Mouse (Mus musculus) CH12.LX (cell line): Measurements from ENCODE around the gene Pptc7. TPM values are rescaled to one million over a fixed set of nuclear protein-coding genes. Genes with fewer than 3 reads are reported as not detected.

Experiments used
- DNase-seq: peaks from one replicate; pipeline ENCODE4 v3.0.0-alpha.2; 2013; ENCODE audit errors: extremely low read depth
- H3K27ac ChIP-seq: 2 replicates; pipeline ENCODE4 v1.5.1; 2012; ENCODE audit warnings: low read depth, mild to moderate bottlenecking, control low read depth, moderate library complexity; ENCODE audit not compliant: insufficient read depth
- H3K27me3 ChIP-seq: replicated peaks from 2 replicates; pipeline ENCODE3; 2012; ENCODE audit warnings: inconsistent platforms
- H3K36me3 ChIP-seq, 2 experiments: replicated peaks in 1 of 2; 2 replicates each; pipeline versions ENCODE3 to v1.6.1; 2012; ENCODE audit warnings: inconsistent platforms in 1 of 2, low read length in 1 of 2, mild to moderate bottlenecking in 1 of 2, mixed read lengths in 1 of 2, moderate library complexity in 1 of 2; ENCODE audit not compliant: control insufficient read depth in 1 of 2, insufficient read depth in 1 of 2
- H3K4me1 ChIP-seq, 2 experiments: 2 replicates each; pipeline ENCODE4 v1.6.1; 2012; ENCODE audit warnings: inconsistent platforms in 1 of 2, moderate library complexity in 1 of 2; ENCODE audit not compliant: insufficient read depth in 2 of 2, control insufficient read depth in 1 of 2
- H3K4me2 ChIP-seq: 2 replicates; pipeline ENCODE4 v1.6.1; 2012; ENCODE audit warnings: low read depth, mild to moderate bottlenecking, control low read depth; ENCODE audit not compliant: poor library complexity, insufficient read depth, severe bottlenecking
- H3K4me3 ChIP-seq, 3 experiments: fragments of 150-350 bp in 1 of 3; sonication (generic) in 1 of 3; replicated peaks in 1 of 3; 2 replicates each; pipeline versions ENCODE3 to v1.5.1; 2011 to 2012; ENCODE audit warnings: low read depth in 2 of 3, low read length in 2 of 3, mild to moderate bottlenecking in 2 of 3, moderate library complexity in 2 of 3, control low read depth in 1 of 3, improper control_type of control experiment in 1 of 3, inconsistent platforms in 1 of 3, mixed read lengths in 1 of 3; ENCODE audit not compliant: poor library complexity in 1 of 3
- H3K79me2 ChIP-seq: replicated peaks from 2 replicates; pipeline ENCODE4 v1.6.1; 2012; ENCODE audit warnings: mild to moderate bottlenecking, moderate library complexity; ENCODE audit not compliant: control insufficient read depth, poor library complexity, insufficient read depth, severe bottlenecking; ENCODE audit errors: extremely low read depth
- H3K9ac ChIP-seq: 2 replicates; pipeline ENCODE4 v1.6.1; 2012; ENCODE audit warnings: low read depth, mild to moderate bottlenecking, control low read depth, moderate library complexity; ENCODE audit not compliant: insufficient read depth
- H3K9me3 ChIP-seq: replicated peaks from 2 replicates; pipeline ENCODE3; 2012; ENCODE audit warnings: low read length, inconsistent platforms, mixed read lengths
- BHLHE40 ChIP-seq: IDR thresholded peaks from 2 replicates; pipeline ENCODE4 v1.6.1; 2011; ENCODE audit warnings: mild to moderate bottlenecking, low read depth, low read length, improper control_type of control experiment
- CHD1 ChIP-seq: IDR thresholded peaks from 2 replicates; pipeline ENCODE4 v1.6.1; 2012; ENCODE audit warnings: low read depth, low read length, improper control_type of control experiment, inconsistent platforms
- CHD2 ChIP-seq: IDR thresholded peaks from 2 replicates; pipeline ENCODE4 v1.6.1; 2011; ENCODE audit warnings: low read length, improper control_type of control experiment
- CTCF ChIP-seq, 2 experiments: IDR thresholded peaks in 1 of 2; conservative IDR thresholded peaks in 1 of 2; 2 replicates each; pipeline ENCODE4 v1.5.1; 2011 to 2012; ENCODE audit warnings: low read depth in 2 of 2, low read length in 2 of 2, improper control_type of control experiment in 1 of 2, inconsistent platforms in 1 of 2, mild to moderate bottlenecking in 1 of 2, moderate library complexity in 1 of 2
- E2F4 ChIP-seq: IDR thresholded peaks from 2 replicates; pipeline ENCODE4 v1.6.1; 2011; ENCODE audit warnings: low read depth, low read length, improper control_type of control experiment; ENCODE audit not compliant: insufficient replicate concordance
- ELF1 ChIP-seq: IDR thresholded peaks from 2 replicates; pipeline ENCODE4 v1.6.1; 2014; ENCODE audit warnings: low read depth, mild to moderate bottlenecking, inconsistent platforms, low read length, improper control_type of control experiment
- EP300 ChIP-seq: IDR thresholded peaks from 2 replicates; pipeline ENCODE4 v1.6.1; 2011; ENCODE audit warnings: low read length, improper control_type of control experiment
- ETS1 ChIP-seq: conservative IDR thresholded peaks from 2 replicates; pipeline ENCODE4 v1.6.1; 2012; ENCODE audit warnings: low read depth, mild to moderate bottlenecking, inconsistent platforms, low read length, improper control_type of control experiment, moderate library complexity
- JUN ChIP-seq: IDR thresholded peaks from 2 replicates; pipeline ENCODE4 v1.6.1; 2011; ENCODE audit warnings: low read depth, mild to moderate bottlenecking, low read length, improper control_type of control experiment, moderate library complexity; ENCODE audit not compliant: insufficient read depth
- JUND ChIP-seq: conservative IDR thresholded peaks from 2 replicates; pipeline ENCODE4 v1.6.1; 2011; ENCODE audit warnings: low read depth, low read length, improper control_type of control experiment
- KAT2A ChIP-seq: IDR thresholded peaks from 2 replicates; pipeline ENCODE4 v1.6.1; 2012; ENCODE audit warnings: low read length, improper control_type of control experiment, inconsistent platforms; ENCODE audit not compliant: insufficient replicate concordance
- MAFK ChIP-seq: IDR thresholded peaks from 2 replicates; pipeline ENCODE4 v1.6.1; 2011; ENCODE audit warnings: low read length, improper control_type of control experiment; ENCODE audit not compliant: insufficient replicate concordance
- MAZ ChIP-seq: IDR thresholded peaks from 2 replicates; pipeline ENCODE4 v1.6.1; 2012; ENCODE audit warnings: low read depth, mild to moderate bottlenecking, inconsistent platforms, low read length, improper control_type of control experiment, moderate library complexity
- MEF2A ChIP-seq: IDR thresholded peaks from 2 replicates; pipeline ENCODE4 v1.6.1; 2014; ENCODE audit warnings: low read depth, mild to moderate bottlenecking, inconsistent platforms, low read length, improper control_type of control experiment, borderline replicate concordance
- NRF1 ChIP-seq: IDR thresholded peaks from 2 replicates; pipeline ENCODE4 v1.6.1; 2014; ENCODE audit warnings: low read depth, mild to moderate bottlenecking, inconsistent platforms, low read length, improper control_type of control experiment, moderate library complexity
- PAX5 ChIP-seq: IDR thresholded peaks from 2 replicates; pipeline ENCODE4 v1.6.1; 2012; ENCODE audit warnings: low read length, inconsistent platforms, mixed read lengths
- POLR2A ChIP-seq: IDR thresholded peaks from 2 replicates; pipeline ENCODE4 v1.6.1; 2011; ENCODE audit warnings: low read depth, mild to moderate bottlenecking, improper control_type of control experiment, low read length
- RAD21 ChIP-seq: IDR thresholded peaks from 2 replicates; pipeline ENCODE4 v1.6.1; 2011; ENCODE audit warnings: low read depth, mild to moderate bottlenecking, low read length, improper control_type of control experiment, moderate library complexity
- RCOR1 ChIP-seq: conservative IDR thresholded peaks from 2 replicates; pipeline ENCODE4 v1.6.1; 2012; ENCODE audit warnings: low read depth, mild to moderate bottlenecking, inconsistent platforms, low read length, improper control_type of control experiment
- SIN3A ChIP-seq: IDR thresholded peaks from 2 replicates; pipeline ENCODE4 v1.6.1; 2012; ENCODE audit warnings: low read length, improper control_type of control experiment, inconsistent platforms
- USF1 ChIP-seq: IDR thresholded peaks from 2 replicates; pipeline ENCODE4 v1.6.1; 2014; ENCODE audit warnings: low read depth, mild to moderate bottlenecking, inconsistent platforms, low read length, improper control_type of control experiment
- USF2 ChIP-seq: conservative IDR thresholded peaks from 2 replicates; pipeline ENCODE4 v1.6.1; 2011; ENCODE audit warnings: low read depth, low read length, improper control_type of control experiment
- ZC3H11A ChIP-seq: IDR thresholded peaks from 2 replicates; pipeline ENCODE4 v1.6.1; 2012; ENCODE audit warnings: low read depth, mild to moderate bottlenecking, inconsistent platforms, low read length, improper control_type of control experiment
- ZKSCAN1 ChIP-seq: IDR thresholded peaks from 2 replicates; pipeline ENCODE4 v1.6.1; 2012; ENCODE audit warnings: low read depth, inconsistent platforms, low read length, improper control_type of control experiment, borderline replicate concordance
- ZMIZ1 ChIP-seq: IDR thresholded peaks from 2 replicates; pipeline ENCODE4 v1.6.1; 2012; ENCODE audit warnings: low read depth, mild to moderate bottlenecking, inconsistent platforms, low read length, improper control_type of control experiment
- dilution Hi-C: fragments of 300-500 bp; cut with MboI; formaldehyde crosslinking; loops from 2 replicates; pipeline ENCODE4 v1.14.3; 2020; ENCODE audit warnings: low sequenced_read_pairs; ENCODE audit not compliant: extremely low pct_unique_long_range_greater_than_20kb, extremely low pct_ligation_motif_present
- in situ Hi-C: fragments of 300-500 bp; cut with MboI; formaldehyde crosslinking; loops from 3 replicates; pipeline ENCODE4 v1.14.3; 2019; ENCODE audit warnings: low sequenced_read_pairs, low pct_ligation_motif_present, low pct_unique_long_range_greater_than_20kb, mixed read lengths
- polyA plus RNA-seq: library from polyadenylated mRNA; unstranded; fragments of >175 nt; gene quantifications from 2 replicates; pipeline ENCODE4 v1.2.1, GENCODE M21; 2012; ENCODE audit warnings: low read depth; ENCODE audit not compliant: insufficient read length
- total RNA-seq, 2 experiments: library from RNA; depleted of rRNA; stranded (reverse); fragments of 300-350 nt in 1 of 2; fragments of >200 nt in 1 of 2; gene quantifications; 2 replicates each; pipeline ENCODE4 v1.2.3; 2012 to 2014

Gene Pptc7
- total and polyA plus RNA-seq, 3 experiments = 17.1 to 25.9 (median 23.6) TPM

DNA sequence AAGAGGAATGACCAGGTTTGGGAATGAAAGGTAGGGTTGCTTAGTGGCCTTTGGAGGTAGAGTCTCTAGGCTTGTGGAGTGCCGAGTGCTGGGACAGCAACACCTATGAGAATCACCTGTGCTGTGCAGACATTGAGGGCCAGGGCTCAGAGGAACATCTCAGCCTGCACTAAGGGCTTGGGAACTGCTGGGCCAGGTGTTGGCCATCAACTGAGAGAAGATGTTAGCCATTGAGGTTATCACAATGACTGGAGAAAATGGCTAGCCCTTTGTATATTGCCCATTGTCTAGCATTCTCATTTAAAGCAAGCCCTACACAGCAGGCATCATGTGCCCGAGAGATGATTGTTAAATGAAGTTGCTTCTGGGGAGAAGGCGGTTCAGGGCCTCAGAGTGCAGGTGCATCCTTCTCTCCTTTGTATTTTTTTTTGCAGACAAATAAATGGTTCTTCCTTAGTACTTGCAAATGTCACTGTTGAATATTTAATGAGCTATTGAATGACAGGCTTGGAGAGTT is 10.1 kb downstream of the Pptc7 start:
- Histone ChIP-seq H3K4me3 (no peak overlapping the region), H3K9me3 (no peaks in the 10 kb centered on the region), H3K36me3 (peaks cover 13 to 75% of the 10 kb centered on the region in 2 experiments), H3K4me1 (peaks cover 11 to 50% of the 10 kb centered on the region in 2 experiments), H3K27ac (no peak overlapping the region), H3K9ac (no peak overlapping the region), H3K4me2 (no peak overlapping the region), H3K27me3 (no peaks in the 10 kb centered on the region), H3K79me2 (peaks cover 72% of the 10 kb centered on the region)
- no peak for DNase-seq
- dilution Hi-C loops = no loop called here
- in situ Hi-C loops = no loop called here
- no peak for TF ChIP-seq SIN3A
- TF ChIP-seq CHD1 = no peak
- TF ChIP-seq JUND = no peak
- no peak for TF ChIP-seq ZKSCAN1
- no peak for TF ChIP-seq CHD2
- no peak for TF ChIP-seq MAZ
- TF ChIP-seq ELF1 = no peak
- TF ChIP-seq RCOR1 = no peak
- TF ChIP-seq PAX5 = no peak
- no peak for TF ChIP-seq USF2
- no peak for TF ChIP-seq CTCF (conservative IDR thresholded peaks at IDR 0.05 in 1 of 2, IDR thresholded peaks at IDR 0.05 in 1 of 2; ENCODE audit: low read depth in 2 of 2, low read length in 2 of 2)
- no peak for TF ChIP-seq RAD21
- TF ChIP-seq USF1 = no peak
- no peak for TF ChIP-seq EP300

DNA sequence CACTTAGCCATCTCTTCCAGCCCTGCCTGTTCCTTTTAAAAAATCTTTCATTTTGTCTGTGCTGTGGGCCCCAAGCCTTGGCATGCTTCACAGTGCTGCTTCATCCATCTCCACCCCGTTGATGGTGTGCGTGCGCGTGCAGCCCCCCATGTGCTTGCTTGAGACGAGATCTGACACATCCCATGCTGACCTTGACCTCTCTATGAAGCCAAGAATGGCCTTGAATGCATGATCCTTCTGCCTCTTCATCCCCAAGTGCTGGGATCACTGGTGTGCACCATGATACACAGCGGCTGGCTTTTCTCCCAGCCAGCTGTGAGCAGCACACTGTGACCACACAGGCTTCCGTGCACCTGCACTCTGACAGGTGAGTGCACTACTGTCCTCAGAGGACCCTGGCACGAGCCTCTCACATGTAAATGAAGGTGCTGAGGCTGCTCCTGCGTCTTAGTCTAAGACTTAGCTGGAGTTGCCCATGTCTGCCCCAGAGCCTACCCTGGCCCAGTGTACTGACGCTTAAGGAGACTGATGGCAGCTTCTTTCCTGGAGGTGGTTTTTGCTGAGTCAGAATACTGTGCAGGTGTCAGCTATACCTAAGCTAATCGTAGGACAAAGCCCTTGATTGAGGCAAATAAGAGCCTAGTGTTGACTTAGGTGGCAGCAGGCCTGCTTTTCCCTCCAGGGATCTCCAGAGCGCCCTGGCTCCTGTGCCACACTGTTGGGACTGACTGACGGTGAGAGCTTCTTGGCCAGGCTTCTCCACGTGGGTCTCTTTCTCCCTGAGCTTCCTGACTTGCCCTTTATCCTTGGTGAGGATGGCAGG is 11.2 kb downstream of the Pptc7 start:
- TF ChIP-seq CTCF (conservative IDR thresholded peaks at IDR 0.05 in 1 of 2, IDR thresholded peaks at IDR 0.05 in 1 of 2; ENCODE audit: low read depth in 2 of 2, low read length in 2 of 2) (no peak), MAFK (peak; percentile 56; the same call in 1 of the 2 replicates), MEF2A (no peak), RAD21 (no peak), E2F4 (no peak), ZMIZ1 (no peak), JUN (no peak), CHD2 (no peak), POLR2A (no peak), JUND (no peak), ELF1 (no peak), ZC3H11A (no peak), KAT2A (no peak), BHLHE40 (0 out of 2 replicates have a peak, but pooled peaks have one; percentile 40), USF2 (no peak), ETS1 (no peak), NRF1 (no peak)
- peaks cover 2% of the 10 kb centered on the region for H3K9me3 ChIP-seq
- in situ Hi-C loops = no loop called here
- H3K27ac ChIP-seq = no peak overlapping the region
- peaks cover 11 to 50% of the 10 kb centered on the region in 2 experiments for H3K4me1 ChIP-seq
- dilution Hi-C loops = no loop called here
- no peak overlapping the region for H3K4me3 ChIP-seq
- peaks cover 69% of the 10 kb centered on the region for H3K79me2 ChIP-seq
- H3K27me3 ChIP-seq = no peaks in the 10 kb centered on the region
- H3K36me3 ChIP-seq = peaks cover 17 to 77% of the 10 kb centered on the region in 2 experiments
- no peak for DNase-seq
- H3K9ac ChIP-seq = no peak overlapping the region
- H3K4me2 ChIP-seq = no peak overlapping the region
